Mouse (Mus musculus): Measurements from ENCODE around the gene Tango6.

GRCm38 (mm10) chr8:106697748-106698248 is 14.9 kb downstream of the Tango6 start:
- TF ChIP-seq CTCF (IDR thresholded peaks at IDR 0.05; ENCODE audit: low read depth, low read length) (no peak), POLR2A (IDR thresholded peaks at IDR 0.05; ENCODE audit: insufficient read depth, low read length) (no peak), EP300 (IDR thresholded peaks at IDR 0.05; ENCODE audit: insufficient read depth, low read depth, low read length) (no peak)
